Mouse (Mus musculus) forebrain, embryonic 16.5 days (tissue): Measurements from ENCODE around the gene Gm21915. TPM values are rescaled to one million over a fixed set of nuclear protein-coding genes. Genes with fewer than 3 reads are reported as not detected.

Source experiments
- polyA plus RNA-seq: library from polyadenylated mRNA; unstranded; fragments of >200 nt; fragmentation: Nextera tagmentation; extraction: Ambion mirVana; gene quantifications from 2 replicates; pipeline ENCODE4 v1.2.1, GENCODE M21; 2015

Gene Gm21915
- polyA plus RNA-seq, 1 experiment from 2014 or later = not detected

Other genes with a start within 250 kb of the Gm21915 start
- 18.6 and 19.5 TPM in 2 replicates for gene Gramd1b, start 139.2 kb upstream of the Gm21915 start, polyA plus RNA-seq
- gene Clmp, start 15.3 kb downstream of the Gm21915 start, polyA plus RNA-seq = 64.7 and 65.5 TPM in 2 replicates
- 3,453 and 3,528 TPM in 2 replicates for gene Hspa8, start 130.4 kb downstream of the Gm21915 start, polyA plus RNA-seq
- 0.29 and 0.61 TPM in 2 replicates for gene Bsx, start 203.5 kb downstream of the Gm21915 start, polyA plus RNA-seq